Mouse (Mus musculus) mesoderm, embryonic 11.5 days (tissue): ENCODE measurements at regions not wholly inside any gene's neighbourhood (a gene's known extent, or its start where the extent isn't known, plus 50 kb on each side); places are given as distances from the start of the nearest gene placed in this dataset.

Experiments used
- DNase-seq: peaks from one replicate; pipeline ENCODE4 v3.0.0-alpha.2; 2012; ENCODE audit warnings: low read depth, low spot score

DNA sequence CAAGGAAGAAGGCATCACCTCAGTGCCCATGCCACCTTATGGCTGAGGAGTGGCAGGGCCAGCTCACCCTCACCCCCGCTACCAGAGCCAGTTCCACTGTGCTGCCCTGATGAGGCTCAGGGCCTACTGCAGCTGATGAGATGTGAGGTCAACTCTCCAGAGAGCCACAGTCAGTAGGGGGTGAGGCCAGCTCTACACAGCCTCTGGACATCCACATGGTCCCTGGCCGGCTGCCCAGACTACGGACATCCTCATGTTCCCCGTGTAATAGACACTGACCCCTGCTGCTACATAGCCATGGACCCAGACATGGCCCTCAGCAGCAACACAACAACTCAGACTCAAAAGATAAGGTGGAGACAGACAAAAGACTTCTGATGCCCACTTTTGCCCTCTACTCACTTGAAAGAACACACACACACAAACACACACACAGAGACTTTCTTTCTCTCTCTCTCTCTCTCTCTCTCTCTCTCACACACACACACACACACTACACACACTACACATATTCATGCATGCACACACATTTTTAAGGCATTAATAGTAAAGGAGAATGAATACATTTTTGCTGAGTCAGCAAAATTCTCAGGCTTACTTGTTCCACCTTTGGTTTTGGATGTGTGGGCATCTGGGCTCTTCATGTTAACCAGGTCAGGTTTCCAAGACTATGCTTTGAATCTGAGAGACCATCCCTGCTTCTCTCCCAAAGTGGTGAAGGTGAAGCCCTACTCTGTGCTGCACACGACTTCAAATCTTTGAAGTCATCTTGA, 604.4 kb upstream of the Nrp1 start:
- DNase-seq: no peak

DNA sequence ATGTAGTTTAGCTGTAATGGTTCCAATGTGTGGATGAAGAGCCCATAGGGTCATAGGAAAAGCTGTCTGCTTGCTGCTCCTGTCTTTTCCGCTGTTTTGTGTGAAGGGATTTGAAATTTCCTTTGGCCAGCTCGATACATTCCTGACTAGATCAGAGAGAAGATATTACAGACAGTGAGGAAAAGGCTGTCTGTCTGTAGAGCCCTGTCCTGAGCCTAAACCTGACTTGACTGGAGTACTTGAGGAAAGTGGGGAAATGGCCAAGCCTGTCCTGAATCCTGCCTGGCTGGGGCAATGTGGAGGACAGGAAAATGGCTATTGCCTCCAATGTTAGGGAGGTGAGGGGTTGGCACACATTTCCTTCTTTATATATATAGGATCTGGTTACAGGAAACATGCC, 601.0 kb upstream of the Nrp1 start:
- DNase-seq: no peak

DNA sequence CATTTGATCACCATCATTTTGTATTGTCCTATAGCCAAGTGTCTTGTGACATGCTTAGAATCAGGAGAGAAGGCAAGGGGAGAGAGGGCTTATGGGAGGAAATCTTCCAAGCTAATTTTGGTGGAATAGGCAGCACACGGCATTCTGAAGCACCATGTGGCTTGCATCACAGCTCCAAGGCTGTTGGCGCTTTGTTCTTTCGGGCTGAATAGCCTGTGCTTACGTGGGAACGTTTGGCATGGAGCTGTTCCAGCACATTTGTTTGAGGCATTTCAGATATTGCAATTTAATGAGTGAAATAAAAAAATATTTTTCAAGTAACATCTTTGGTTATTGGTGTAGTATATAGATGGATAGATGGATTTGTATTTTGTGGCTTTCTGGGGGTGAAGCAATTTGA, 598.5 kb upstream of the Nrp1 start:
- no peak for DNase-seq

DNA sequence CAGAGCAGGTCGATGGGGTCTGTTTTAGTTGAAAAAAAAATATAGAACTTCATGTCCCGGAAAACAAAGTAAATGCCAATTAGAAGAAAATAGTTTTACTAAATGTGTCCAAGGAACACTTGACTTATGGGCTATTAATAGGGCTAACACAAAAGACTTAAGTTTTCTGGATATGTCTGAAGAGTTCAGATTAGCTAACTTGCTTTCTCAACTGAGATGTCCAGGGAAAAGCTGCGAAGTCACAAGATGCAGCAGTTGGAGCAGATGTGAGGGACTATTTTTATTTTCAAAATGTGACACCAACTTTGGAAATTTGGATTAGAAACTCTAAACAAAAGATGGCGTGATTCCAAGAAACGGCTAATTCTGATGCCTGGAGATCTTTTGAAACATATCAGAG, 593.2 kb upstream of the Nrp1 start:
- no peak for DNase-seq

DNA sequence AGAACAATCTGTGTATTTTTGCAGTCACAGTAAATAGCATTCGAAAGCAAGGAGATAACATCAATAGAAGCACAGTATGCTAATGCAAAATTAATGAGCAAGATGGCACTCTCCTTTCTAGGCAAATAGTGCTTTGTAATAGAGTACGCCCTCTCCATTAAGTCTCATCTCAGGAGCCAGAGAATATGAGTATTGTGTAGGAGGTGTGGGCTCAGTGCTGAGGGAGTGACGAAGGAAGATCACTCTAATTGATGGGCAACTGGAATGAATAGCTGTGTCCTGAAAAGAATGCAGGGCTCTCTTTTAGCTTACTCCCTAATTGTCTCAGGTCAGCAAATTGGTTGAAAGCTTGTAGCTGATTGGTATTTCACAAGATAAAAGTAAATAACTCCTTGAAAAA, 590.1 kb upstream of the Nrp1 start:
- DNase-seq: no peak

DNA sequence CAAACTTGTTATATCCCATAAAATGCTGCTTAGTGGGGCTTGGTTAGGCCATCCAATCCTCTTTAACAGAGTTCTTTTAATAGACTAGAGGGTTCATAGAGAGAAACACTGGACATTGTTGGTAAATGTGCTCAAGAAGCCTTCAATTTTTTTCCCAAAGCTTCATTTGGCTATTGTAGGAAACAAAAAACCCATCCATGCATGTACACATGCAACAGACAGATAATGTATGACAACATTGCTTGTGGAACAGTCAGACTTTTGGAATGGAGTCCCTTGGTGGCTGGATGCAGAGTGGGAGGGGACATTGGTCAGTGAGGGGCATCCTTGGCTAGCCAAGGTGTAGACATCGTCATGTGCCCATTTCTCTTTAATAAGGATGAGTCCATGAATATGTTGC, 588.8 kb upstream of the Nrp1 start:
- no peak for DNase-seq

DNA sequence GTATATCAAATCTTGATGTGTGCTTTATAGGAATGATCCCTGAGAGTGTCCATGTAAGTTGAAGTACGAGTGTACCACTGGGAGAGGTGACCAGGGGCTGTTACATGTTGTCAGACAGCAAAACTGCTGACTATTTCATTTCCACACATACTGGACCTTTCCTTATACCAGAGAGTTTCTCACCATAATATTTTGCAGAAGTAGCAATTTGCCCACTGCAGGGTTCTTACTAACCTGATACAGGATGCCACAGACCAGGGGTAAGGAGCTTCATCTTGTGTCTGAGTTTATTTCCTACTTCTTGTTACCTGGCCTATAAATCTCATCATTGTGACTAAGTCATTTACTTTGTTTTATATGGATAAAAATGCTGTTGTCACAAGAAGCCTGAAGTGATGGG, 586.6 kb upstream of the Nrp1 start:
- no peak for DNase-seq

DNA sequence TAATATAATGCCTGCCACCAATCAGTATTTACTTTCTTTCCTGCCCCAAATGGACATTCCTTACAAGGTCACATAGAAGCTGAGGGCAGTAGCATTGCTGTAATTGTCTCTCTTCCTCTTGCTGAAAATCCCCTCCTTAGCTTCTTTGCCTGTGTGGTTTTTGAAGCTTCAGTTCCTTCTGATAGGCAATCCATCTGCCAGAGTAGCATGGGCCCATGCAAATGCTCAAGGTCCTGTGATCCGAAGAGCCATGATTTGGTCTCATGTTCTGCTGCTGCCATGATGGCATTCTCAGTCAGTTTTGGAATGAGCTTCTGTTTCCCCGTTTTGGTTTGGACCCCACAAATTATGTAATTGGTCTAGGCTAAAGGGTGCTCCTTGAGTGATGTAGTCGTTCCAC, 586.0 kb upstream of the Nrp1 start:
- no peak for DNase-seq

DNA sequence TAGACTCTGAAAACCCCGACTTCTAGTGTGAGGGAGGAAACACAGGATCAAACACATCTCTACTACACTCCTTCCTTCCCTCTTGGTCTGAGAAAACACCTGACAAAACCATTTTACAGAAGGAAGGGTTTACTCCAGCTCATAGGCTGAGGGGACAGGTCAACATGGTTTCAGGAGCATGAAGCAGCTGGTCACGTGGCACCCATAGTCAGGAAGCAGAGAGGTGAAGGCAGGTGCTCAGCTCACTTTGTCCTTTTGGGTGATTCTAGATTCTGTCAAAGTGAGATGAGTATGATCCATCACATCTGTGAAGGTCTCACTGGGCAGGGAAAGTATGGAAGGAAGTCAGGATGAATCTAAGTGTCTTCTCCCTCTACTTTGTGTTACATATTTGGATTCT, 585.5 kb upstream of the Nrp1 start:
- DNase-seq: no peak

DNA sequence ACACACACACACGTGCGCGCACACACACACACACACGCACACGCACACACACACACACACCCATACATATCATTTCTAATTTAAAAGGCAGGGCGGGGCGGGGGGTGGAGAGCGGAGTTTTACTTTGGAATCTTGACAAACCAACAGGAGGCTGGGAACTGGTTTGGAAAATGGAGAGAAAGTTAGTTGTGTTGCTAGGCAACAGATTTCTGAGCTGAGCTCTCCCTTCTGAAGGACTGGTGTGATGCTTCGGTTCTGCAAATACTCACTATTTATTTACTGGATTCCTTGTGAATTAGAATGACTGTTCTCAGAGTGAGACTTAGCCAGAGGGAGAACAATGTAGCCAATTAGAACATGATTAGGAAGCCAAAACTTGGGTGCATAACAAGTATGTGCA, 583.8 kb upstream of the Nrp1 start:
- no peak for DNase-seq

DNA sequence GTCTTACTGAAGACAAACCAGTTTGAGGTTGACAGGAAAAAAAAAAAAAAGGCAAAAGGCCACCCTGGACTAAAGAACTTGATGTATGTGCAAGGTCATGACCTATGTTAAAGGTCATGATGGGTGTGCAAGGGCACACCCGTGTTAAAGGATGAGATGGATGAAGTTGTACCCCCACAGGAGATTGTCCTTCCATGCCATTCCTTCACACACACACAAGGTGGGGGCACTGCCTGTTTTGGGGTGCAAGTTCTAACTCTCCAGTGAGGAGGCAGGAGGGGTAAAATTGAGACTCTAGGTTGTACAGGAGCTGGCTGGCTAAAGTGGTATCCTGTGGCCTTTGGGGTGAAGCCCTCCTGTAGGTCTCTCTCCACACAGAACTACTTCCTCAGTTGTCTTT, 583.2 kb upstream of the Nrp1 start:
- no peak for DNase-seq

DNA sequence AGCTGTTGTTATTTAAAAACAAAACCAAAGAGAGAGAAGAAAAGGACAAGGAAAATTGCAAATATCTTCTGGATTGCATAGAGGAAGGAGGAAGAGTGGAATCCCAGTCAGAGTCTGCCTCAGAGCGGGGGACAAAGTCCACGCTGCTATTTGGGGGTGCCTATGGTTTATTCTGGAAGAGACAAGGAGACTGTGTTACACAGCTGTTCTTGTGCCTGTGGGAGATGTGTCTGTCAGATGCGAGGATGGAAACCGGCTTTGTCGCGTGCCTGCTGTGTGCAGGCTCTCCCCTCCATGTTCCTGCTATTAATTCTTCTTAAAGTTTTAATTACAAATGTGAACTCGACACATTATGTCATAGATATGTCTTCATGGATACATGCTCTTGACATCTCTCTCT, 582.7 kb upstream of the Nrp1 start:
- no peak for DNase-seq

DNA sequence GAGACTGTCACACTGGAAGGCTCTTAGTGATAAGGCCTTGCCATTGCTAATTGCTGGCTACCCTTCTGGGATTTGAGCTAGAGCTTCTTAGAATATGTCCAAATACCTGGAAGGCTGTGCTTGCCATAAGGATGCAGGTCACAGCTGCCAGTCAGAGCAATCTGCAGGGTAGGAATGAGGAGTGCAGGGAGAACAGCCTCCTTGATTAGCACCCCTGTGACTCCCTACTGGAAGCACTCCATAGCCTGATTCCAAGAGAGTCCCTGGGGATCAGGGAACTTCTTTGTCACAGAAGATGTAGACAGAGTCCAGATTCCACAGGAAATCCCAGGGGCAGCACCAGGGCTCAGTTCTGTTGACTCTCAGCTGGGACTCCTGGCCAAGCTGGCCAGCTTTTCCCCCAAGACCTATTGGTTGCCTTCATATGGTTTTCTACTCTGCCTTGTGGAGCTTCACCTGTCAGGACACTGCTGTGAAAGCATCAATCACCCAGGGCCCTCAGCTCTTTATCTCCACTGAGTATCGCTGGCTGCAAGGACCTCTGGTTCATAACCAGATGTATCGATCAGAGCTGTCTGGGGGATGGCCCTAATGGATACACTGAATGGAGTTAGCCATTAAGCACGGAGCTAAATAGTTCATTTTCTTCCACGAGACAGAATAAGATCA, 579.9 kb upstream of the Nrp1 start:
- peak; percentile 69 for DNase-seq

DNA sequence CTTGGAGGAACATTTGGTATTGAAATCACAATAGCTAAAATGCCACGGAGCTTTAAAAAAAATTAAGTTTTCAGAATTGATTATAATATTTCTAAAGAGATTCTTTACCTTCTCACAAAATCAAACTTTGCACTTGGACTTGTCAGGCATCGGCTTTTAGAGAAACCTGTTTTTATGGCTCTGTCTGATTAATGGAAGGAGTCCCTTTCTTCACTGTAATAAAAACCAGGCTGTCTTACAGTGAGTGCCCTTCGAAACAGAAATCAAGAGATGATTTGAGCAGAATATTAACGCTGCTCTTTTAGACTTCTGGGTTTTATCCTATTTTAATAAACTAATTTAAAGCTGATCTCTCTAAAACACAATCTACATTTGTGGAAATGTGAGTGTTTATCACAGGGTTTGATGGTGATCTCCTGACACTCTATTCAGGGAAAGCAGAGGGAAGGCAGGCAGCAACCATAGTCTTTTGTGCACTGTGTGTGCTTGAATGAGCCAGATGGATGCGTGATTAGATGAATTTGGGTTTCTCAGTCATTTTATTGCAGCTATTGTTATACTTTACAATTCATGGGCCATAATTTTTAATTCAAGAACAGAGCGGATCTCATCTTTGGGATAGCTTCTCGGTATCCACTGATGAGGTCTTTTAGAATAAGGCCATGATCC, 579.2 kb upstream of the Nrp1 start:
- DNase-seq: no peak

DNA sequence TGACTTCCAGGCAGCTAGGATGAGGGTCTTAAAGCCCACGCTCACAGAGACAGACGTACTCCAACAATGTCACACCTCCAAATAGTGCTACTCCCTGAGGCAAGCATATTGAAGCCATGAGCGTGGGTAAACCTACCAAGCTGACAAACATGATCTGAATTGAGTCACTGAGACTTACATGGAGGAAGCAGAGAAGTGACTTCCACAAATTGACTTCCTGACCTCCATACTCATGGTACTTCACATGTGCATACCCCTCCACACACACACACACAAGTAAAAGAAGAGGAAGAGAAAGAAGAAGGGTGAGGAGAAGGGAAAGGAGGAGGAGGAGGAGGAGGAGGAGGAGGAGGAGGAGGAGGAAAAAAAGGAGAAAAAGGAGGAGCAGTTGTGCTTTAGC, 577.8 kb upstream of the Nrp1 start:
- DNase-seq: no peak

DNA sequence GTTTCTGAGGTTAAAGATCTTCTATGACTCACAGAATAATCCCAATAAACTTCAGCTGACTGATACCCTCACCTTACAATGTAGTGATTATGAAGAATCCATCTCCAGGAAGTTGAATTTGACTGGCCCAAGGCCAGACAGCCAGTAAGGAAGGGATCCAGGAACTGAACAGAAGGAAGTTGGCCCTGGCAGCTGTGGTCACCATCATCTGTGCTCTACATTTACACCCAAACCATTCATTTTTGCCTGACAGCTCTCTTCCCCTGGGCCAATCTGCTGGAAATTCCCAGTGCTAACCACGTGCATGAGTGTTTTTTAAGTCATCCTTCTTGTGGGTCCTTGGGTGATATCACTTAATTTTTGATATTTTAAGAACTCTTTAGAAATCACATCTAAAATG, 577.4 kb upstream of the Nrp1 start:
- no peak for DNase-seq

DNA sequence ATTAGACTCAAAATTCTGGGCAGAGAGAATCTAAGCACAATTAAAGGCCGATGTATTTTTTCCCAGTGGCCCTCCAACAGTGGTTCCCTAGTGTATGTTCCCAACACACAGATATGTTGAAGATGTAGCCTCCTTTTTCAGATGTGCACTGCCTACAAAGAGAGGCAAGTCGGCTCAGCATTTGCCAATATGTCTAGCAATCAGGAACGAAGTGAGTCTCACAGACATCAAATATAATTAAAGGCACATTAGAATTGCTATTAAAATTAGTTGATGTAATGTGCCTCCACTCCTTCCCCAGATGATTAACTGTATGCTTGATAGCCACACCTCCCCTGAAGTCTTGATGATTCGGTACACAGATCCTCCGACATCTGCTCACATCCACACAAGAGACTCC, 565.8 kb upstream of the Nrp1 start:
- no peak for DNase-seq

DNA sequence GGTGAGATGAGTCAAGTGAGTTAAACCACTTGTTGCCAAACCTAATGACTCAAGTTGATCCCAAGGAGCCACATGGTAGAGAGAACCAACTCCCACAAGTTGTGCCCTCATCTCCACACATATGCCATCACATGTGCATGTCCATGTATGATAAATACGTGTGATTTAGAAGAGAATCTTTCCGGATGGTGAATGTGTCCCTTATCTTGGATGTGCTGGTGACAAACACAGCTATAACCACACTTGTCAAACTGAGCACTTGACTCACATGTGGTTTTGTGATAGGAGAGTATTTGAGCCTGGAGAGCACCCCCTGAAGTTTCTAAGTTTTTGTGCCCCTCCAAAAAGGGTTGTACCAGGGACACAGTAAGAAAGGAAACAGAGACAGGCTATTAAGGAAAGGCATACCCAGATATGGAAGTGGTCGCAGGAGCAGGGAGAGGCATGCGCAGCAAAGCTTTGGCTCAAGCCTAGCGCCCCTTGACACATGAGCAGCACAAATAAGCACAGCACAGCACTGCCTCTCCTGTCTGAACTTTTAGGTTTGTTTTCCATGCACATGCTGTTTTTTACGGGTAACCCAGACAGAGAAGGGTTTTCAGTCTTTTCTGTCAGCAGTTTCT, 558.4 kb upstream of the Nrp1 start:
- no peak for DNase-seq

DNA sequence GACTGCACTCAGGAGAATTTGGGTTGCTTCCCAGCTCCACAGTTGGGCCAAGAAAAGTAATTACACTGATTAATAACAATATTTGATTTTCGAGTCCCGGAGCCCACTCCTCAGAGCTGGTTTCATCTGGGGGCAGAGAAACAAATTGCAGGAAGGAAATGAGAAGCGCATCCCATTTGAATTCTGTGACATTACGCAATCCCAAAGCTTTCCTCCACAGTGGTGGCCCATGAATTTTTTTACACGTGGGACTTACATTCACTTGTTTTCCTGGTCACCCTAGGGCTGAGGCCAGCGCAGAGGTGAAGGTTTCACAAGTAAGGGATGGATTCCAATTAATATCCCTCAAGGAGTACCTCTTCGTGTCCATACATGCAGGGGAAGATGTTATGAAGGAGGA, 556.3 kb upstream of the Nrp1 start:
- no peak for DNase-seq

DNA sequence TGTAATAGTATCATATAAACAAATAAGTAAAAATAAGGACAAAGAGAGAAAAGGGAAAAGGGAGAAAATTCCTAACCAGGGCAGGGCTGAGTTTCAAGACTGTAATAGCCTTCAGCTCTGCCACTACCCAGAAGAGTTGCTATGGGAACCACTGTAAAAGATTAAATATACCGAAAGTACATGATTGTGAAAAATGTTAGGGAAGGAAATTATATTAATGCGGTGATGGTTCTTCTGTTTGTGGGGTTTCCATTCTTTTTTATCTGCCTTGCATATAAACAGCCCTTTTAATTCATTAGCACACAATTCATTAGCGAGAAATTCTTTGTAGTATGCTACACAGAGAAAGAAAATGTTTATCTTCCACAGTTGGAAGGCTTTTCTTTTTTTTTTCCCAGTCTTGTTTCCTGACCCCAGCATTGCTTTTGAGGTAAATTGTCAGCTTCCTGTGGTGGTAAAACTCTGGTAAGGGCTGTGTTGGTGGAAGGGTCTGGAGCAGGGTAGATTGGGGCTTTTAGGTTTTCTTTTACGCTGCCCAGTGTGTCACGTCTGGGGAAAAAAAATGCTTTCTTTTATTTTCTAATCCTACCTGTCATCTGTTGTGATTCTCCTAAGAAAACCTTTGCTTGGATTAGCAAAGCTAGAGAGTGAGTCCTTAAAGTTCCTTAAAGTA, 555.6 kb upstream of the Nrp1 start:
- no peak for DNase-seq

DNA sequence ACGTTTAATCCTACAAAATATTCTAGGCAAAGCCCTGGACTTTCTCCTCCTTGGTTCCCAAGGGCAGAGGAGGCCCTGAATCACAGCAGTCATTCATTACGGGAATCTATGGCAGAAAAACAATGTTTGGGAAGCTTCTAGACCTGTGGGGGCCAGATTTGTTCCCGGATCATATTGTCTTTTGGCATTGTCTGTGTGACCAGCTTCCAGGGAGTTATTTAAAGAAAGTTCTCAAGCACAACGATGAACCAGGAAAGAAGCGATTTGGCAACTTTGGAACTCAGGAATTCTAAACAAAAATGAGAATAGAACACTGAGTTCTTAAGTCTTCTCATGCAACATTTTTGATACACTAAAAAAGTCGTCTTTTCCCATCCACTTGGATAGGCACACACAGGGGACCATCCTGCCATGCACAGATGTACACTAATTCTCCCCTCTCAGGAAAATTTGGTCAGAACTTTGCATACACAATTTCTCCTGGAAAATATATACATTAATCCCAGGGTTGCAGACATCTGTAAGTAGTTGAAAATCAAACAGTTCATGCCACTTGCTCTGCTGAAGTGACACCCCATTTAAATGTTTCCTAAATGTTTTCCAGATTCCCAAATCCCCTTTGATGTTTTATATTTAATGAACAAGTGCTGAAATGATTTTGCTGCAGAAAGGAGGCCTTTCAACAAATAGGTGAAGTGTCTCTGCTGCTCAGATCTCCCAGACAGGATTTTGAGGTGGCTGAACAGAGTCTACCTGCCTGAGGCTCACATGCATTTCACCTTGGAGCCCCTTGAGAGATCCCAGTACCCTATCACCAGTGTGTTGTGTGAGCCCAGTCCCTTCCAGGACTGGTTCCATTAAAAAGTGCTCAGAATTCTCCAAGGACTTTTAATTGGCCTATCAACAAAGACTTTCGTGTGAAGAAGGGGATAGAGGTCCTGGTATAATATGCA, 548.9 kb upstream of the Nrp1 start:
- DNase-seq: no peak
